Mouse (Mus musculus): ENCODE results near the gene Gm5269.

Gene Gm5269

GRCm38 (mm10) chr1:45881228-45881832, 8.7 kb downstream of the Gm5269 start:
- in situ Hi-C loops (cut with MseI, MboI), result no loop called here

GRCm38 (mm10) chr1:45877463-45877862, 12.6 kb downstream of the Gm5269 start:
- in situ Hi-C loops (cut with MseI, MboI), result no loop called here

- in situ Hi-C loops (cut with MseI, MboI), result no loop called here
Observed at GRCm38 (mm10) chr1:45876450-45877198, 13.4 kb downstream of the Gm5269 start.

- in situ Hi-C loops (cut with MseI, MboI), result no loop called here
Observed at GRCm38 (mm10) chr1:45875640-45876039, 14.4 kb downstream of the Gm5269 start.

GRCm38 (mm10) chr1:45873250-45873649, 16.8 kb downstream of the Gm5269 start:
- in situ Hi-C loops (cut with MseI, MboI), result no loop called here

- in situ Hi-C loops (cut with MseI, MboI), result loop anchor here in 1 of 2 experiments (5.0 kb wide), 1 partner anchor 54 kb away; no protein-coding TSS in a partner anchor
Observed at GRCm38 (mm10) chr1:45868479-45869137, 21.5 kb downstream of the Gm5269 start.

GRCm38 (mm10) chr1:45868050-45868449, 22.0 kb downstream of the Gm5269 start:
- in situ Hi-C loops (cut with MseI, MboI), result loop anchor here in 1 of 2 experiments (5.0 kb wide), 1 partner anchor 54 kb away; no protein-coding TSS in a partner anchor

- in situ Hi-C loops (cut with MseI, MboI), result loop anchor here in 1 of 2 experiments (5.0 kb wide), 1 partner anchor 56 kb away; no protein-coding TSS in a partner anchor
Observed at GRCm38 (mm10) chr1:45866288-45867018, 23.6 kb downstream of the Gm5269 start.

- in situ Hi-C loops (cut with MseI, MboI), result loop anchor here in 1 of 2 experiments (5.0 kb wide), 1 partner anchor 57 kb away; no protein-coding TSS in a partner anchor
Observed at GRCm38 (mm10) chr1:45865727-45866126, 24.3 kb downstream of the Gm5269 start.

GRCm38 (mm10) chr1:45865316-45865715, 24.8 kb downstream of the Gm5269 start:
- in situ Hi-C loops (cut with MseI, MboI), result loop anchor here in 1 of 2 experiments (5.0 kb wide), 1 partner anchor 57 kb away; no protein-coding TSS in a partner anchor

GRCm38 (mm10) chr1:45864564-45865014, 25.5 kb downstream of the Gm5269 start:
- in situ Hi-C loops (cut with MseI, MboI), result loop anchor here in 1 of 2 experiments (5.0 kb wide), 1 partner anchor 58 kb away; no protein-coding TSS in a partner anchor

- in situ Hi-C loops (cut with MseI, MboI), result no loop called here
Observed at GRCm38 (mm10) chr1:45863641-45864040, 26.4 kb downstream of the Gm5269 start.

- in situ Hi-C loops (cut with MseI, MboI), result no loop called here
Observed at GRCm38 (mm10) chr1:45861162-45861561, 28.9 kb downstream of the Gm5269 start.

- in situ Hi-C loops (cut with MseI, MboI), result no loop called here
Observed at GRCm38 (mm10) chr1:45860349-45860748, 29.7 kb downstream of the Gm5269 start.

GRCm38 (mm10) chr1:45858038-45858437, 32.0 kb downstream of the Gm5269 start:
- in situ Hi-C loops (cut with MseI, MboI), result no loop called here

- in situ Hi-C loops (cut with MseI, MboI), result loop anchor here in 1 of 2 experiments (25.0 kb wide), 1 partner anchor 567 kb away; no protein-coding TSS in a partner anchor
Observed at GRCm38 (mm10) chr1:45845466-45845865, 44.6 kb downstream of the Gm5269 start.

Measured in mouse trophoblast stem cell (cell line).